Mouse (Mus musculus): ENCODE measurements around the gene Chst12. TPM values are rescaled to one million over a fixed set of nuclear protein-coding genes. Genes with fewer than 3 reads are reported as not detected.

Chst12 gene
- polyA plus RNA-seq, 1 experiment from 2014 or later, result 24.9 TPM

GRCm38 (mm10) chr5:140538111-140538683, 32.8 kb downstream of the Chst12 start:
- Histone ChIP-seq H3K27ac (replicated peaks) (no peak overlapping the region), H3K9me3 (no peaks in the 10 kb centered on the region), H3K4me1 (replicated peaks) (peaks cover 4% of the 10 kb centered on the region), H3K36me3 (no peaks in the 10 kb centered on the region), H3K4me2 (no peak overlapping the region), H3K9ac (no peak overlapping the region), H3K27me3 (no peaks in the 10 kb centered on the region), H3K4me3 (no peak overlapping the region)
- 75% methylated on average over 13 of the region's 13 CpGs for WGBS
- no peak for ATAC-seq (ENCODE audit: low read depth)

- no peaks in the 10 kb centered on the region for H3K9me3 ChIP-seq
- H3K4me2 ChIP-seq, result no peak overlapping the region
- H3K4me3 ChIP-seq, result no peak overlapping the region
- H3K4me1 ChIP-seq (replicated peaks), result peaks cover 7% of the 10 kb centered on the region
- 15% methylated on average over 8 of the region's 8 CpGs for WGBS
- H3K27me3 ChIP-seq, result no peaks in the 10 kb centered on the region
- H3K27ac ChIP-seq (replicated peaks), result no peak overlapping the region
- peak; percentile 4; the same call in 1 of the 2 replicates for ATAC-seq (ENCODE audit: low read depth)
- no peaks in the 10 kb centered on the region for H3K36me3 ChIP-seq
- no peak overlapping the region for H3K9ac ChIP-seq
Observed at GRCm38 (mm10) chr5:140540106-140540505, 34.8 kb downstream of the Chst12 start.

- peak; percentile 82 for ATAC-seq (ENCODE audit: low read depth)
- WGBS, result 56% methylated on average over 9 of the region's 9 CpGs
Observed at GRCm38 (mm10) chr5:140542811-140543575, 37.6 kb downstream of the Chst12 start.

GRCm38 (mm10) chr5:140545651-140546050, 40.3 kb downstream of the Chst12 start:
- H3K36me3 ChIP-seq, result no peaks in the 10 kb centered on the region
- no peak overlapping the region for H3K4me3 ChIP-seq
- ATAC-seq (ENCODE audit: low read depth), result no peak
- H3K27me3 ChIP-seq, result no peaks in the 10 kb centered on the region
- no peak overlapping the region for H3K27ac ChIP-seq (replicated peaks)
- WGBS, result 66% methylated on average over 6 of the region's 6 CpGs
- H3K9ac ChIP-seq, result no peak overlapping the region
- H3K4me1 ChIP-seq (replicated peaks), result peaks cover 19% of the 10 kb centered on the region
- no peak overlapping the region for H3K4me2 ChIP-seq
- H3K9me3 ChIP-seq, result peaks cover 4% of the 10 kb centered on the region; the same call in 1 of the 2 replicates

More at GRCm38 (mm10) chr5:140542811-140543575, 37.6 kb downstream of the Chst12 start:
- Histone ChIP-seq H3K27ac (replicated peaks) (peak overlapping the region; percentile 47), H3K4me1 (replicated peaks) (peaks cover 7% of the 10 kb centered on the region), H3K36me3 (no peaks in the 10 kb centered on the region), H3K9me3 (peaks cover under 1% of the 10 kb centered on the region; the same call in 1 of the 2 replicates), H3K27me3 (no peaks in the 10 kb centered on the region), H3K4me3 (no peak overlapping the region), H3K9ac (no peak overlapping the region), H3K4me2 (no peak overlapping the region)

- Histone ChIP-seq H3K4me2 (no peak overlapping the region), H3K27me3 (no peaks in the 10 kb centered on the region), H3K36me3 (no peaks in the 10 kb centered on the region), H3K4me1 (replicated peaks) (peaks cover 19% of the 10 kb centered on the region), H3K9ac (no peak overlapping the region), H3K9me3 (peaks cover 4% of the 10 kb centered on the region; the same call in 1 of the 2 replicates), H3K27ac (replicated peaks) (no peak overlapping the region), H3K4me3 (no peak overlapping the region)
- ATAC-seq (ENCODE audit: low read depth), result no peak
- 87% methylated on average over 19 of the region's 19 CpGs for WGBS
Observed at GRCm38 (mm10) chr5:140546332-140546731, 41.0 kb downstream of the Chst12 start.

GRCm38 (mm10) chr5:140549306-140550047, 44.1 kb downstream of the Chst12 start:
- peak overlapping the region; percentile 35 for H3K4me2 ChIP-seq
- peak; percentile 92 for ATAC-seq (ENCODE audit: low read depth)
- H3K4me3 ChIP-seq, result no peak overlapping the region
- peaks cover 12% of the 10 kb centered on the region for H3K4me1 ChIP-seq (replicated peaks)
- WGBS, result 20% methylated on average over 17 of the region's 17 CpGs
- no peaks in the 10 kb centered on the region for H3K27me3 ChIP-seq
- H3K9ac ChIP-seq, result 0 out of 2 replicates have a peak overlapping the region, but pooled peaks have one; percentile 34
- H3K27ac ChIP-seq (replicated peaks), result peak overlapping the region; percentile 65
- H3K36me3 ChIP-seq, result no peaks in the 10 kb centered on the region
- H3K9me3 ChIP-seq, result peaks cover 4% of the 10 kb centered on the region; the same call in 1 of the 2 replicates

GRCm38 (mm10) chr5:140553719-140554118, 48.4 kb downstream of the Chst12 start:
- no peaks in the 10 kb centered on the region for H3K9me3 ChIP-seq
- no peak for ATAC-seq (ENCODE audit: low read depth)
- no peaks in the 10 kb centered on the region for H3K36me3 ChIP-seq
- H3K4me2 ChIP-seq, result no peak overlapping the region
- no peak overlapping the region for H3K4me3 ChIP-seq
- H3K27ac ChIP-seq (replicated peaks), result no peak overlapping the region
- 95% methylated on average over 7 of the region's 7 CpGs for WGBS
- peaks cover 15% of the 10 kb centered on the region for H3K4me1 ChIP-seq (replicated peaks)
- H3K9ac ChIP-seq, result no peak overlapping the region
- no peaks in the 10 kb centered on the region for H3K27me3 ChIP-seq

GRCm38 (mm10) chr5:140556859-140557258, 51.5 kb downstream of the Chst12 start:
- H3K27me3 ChIP-seq, result no peaks in the 10 kb centered on the region
- no peaks in the 10 kb centered on the region for H3K9me3 ChIP-seq
- H3K4me1 ChIP-seq (replicated peaks), result 0 out of 2 replicates have a peak, but pooled peaks cover 3% of the 10 kb centered on the region
- no peak overlapping the region for H3K9ac ChIP-seq
- no peak overlapping the region for H3K27ac ChIP-seq (replicated peaks)
- H3K36me3 ChIP-seq, result no peaks in the 10 kb centered on the region
- 59% methylated on average over 3 of the region's 3 CpGs for WGBS
- no peak overlapping the region for H3K4me2 ChIP-seq
- no peak; the same call in 1 of the 2 replicates for ATAC-seq (ENCODE audit: low read depth)
- no peak overlapping the region for H3K4me3 ChIP-seq

- no peak overlapping the region for H3K4me3 ChIP-seq
- no peak overlapping the region for H3K27ac ChIP-seq (replicated peaks)
- peaks cover 19% of the 10 kb centered on the region; the same call in 1 of the 2 replicates for H3K4me1 ChIP-seq (replicated peaks)
- WGBS, result 80% methylated on average over 9 of the region's 9 CpGs
- no peak overlapping the region for H3K4me2 ChIP-seq
- ATAC-seq (ENCODE audit: low read depth), result no peak
- no peaks in the 10 kb centered on the region for H3K9me3 ChIP-seq
- H3K36me3 ChIP-seq, result no peaks in the 10 kb centered on the region
- no peaks in the 10 kb centered on the region for H3K27me3 ChIP-seq
- no peak overlapping the region for H3K9ac ChIP-seq
Observed at GRCm38 (mm10) chr5:140562601-140563000, 57.3 kb downstream of the Chst12 start.

- H3K9ac ChIP-seq, result no peak within 1 kb of the TSS
- H3K9me3 ChIP-seq, result no peaks in the 10 kb centered on the region
- 71% methylated on average over 4 of the region's 4 CpGs for WGBS
- no peak within 1 kb of the TSS for H3K27ac ChIP-seq (replicated peaks)
- no peak within 1 kb of the TSS for H3K4me3 ChIP-seq
- no peak for ATAC-seq (ENCODE audit: low read depth)
- no peak within 1 kb of the TSS for H3K4me2 ChIP-seq
- H3K4me1 ChIP-seq (replicated peaks), result peaks cover 30% of the 10 kb centered on the region
- no peaks in the 10 kb centered on the region for H3K27me3 ChIP-seq
- H3K36me3 ChIP-seq, result no peaks in the 10 kb centered on the region
Observed at GRCm38 (mm10) chr5:140564896-140565295, 59.5 kb downstream of the Chst12 start, which contains the start of gene Grifin. TSS of gene Grifin (minus strand) at chr5:140565071.

- no peak overlapping the region for H3K4me2 ChIP-seq
Observed at GRCm38 (mm10) chr5:140565451-140565850, 60.1 kb downstream of the Chst12 start.

GRCm38 (mm10) chr5:140565856-140566255, 60.5 kb downstream of the Chst12 start:
- 66% methylated on average over 6 of the region's 6 CpGs for WGBS
- Histone ChIP-seq H3K4me1 (replicated peaks) (peaks cover 32% of the 10 kb centered on the region), H3K36me3 (no peaks in the 10 kb centered on the region), H3K9me3 (no peaks in the 10 kb centered on the region), H3K4me3 (no peak overlapping the region), H3K9ac (no peak overlapping the region), H3K4me2 (no peak overlapping the region), H3K27me3 (no peaks in the 10 kb centered on the region), H3K27ac (replicated peaks) (no peak overlapping the region)
- no peak for ATAC-seq (ENCODE audit: low read depth)

More at GRCm38 (mm10) chr5:140565451-140565850, 60.1 kb downstream of the Chst12 start:
- Histone ChIP-seq H3K27ac (replicated peaks) (no peak overlapping the region), H3K27me3 (no peaks in the 10 kb centered on the region), H3K36me3 (no peaks in the 10 kb centered on the region), H3K9ac (no peak overlapping the region), H3K4me3 (no peak overlapping the region), H3K9me3 (no peaks in the 10 kb centered on the region), H3K4me1 (replicated peaks) (peaks cover 30% of the 10 kb centered on the region)
- 30% methylated on average over 5 of the region's 5 CpGs for WGBS
- peak; percentile 30; the same call in 1 of the 2 replicates for ATAC-seq (ENCODE audit: low read depth)

Measured in neural tube, embryonic 13.5 days (tissue).